Mouse (Mus musculus): ENCODE measurements at regions not wholly inside any gene's neighbourhood (a gene's known extent, or its start where the extent isn't known, plus 50 kb on each side); places are given as distances from the start of the nearest gene placed in this dataset.

DNA sequence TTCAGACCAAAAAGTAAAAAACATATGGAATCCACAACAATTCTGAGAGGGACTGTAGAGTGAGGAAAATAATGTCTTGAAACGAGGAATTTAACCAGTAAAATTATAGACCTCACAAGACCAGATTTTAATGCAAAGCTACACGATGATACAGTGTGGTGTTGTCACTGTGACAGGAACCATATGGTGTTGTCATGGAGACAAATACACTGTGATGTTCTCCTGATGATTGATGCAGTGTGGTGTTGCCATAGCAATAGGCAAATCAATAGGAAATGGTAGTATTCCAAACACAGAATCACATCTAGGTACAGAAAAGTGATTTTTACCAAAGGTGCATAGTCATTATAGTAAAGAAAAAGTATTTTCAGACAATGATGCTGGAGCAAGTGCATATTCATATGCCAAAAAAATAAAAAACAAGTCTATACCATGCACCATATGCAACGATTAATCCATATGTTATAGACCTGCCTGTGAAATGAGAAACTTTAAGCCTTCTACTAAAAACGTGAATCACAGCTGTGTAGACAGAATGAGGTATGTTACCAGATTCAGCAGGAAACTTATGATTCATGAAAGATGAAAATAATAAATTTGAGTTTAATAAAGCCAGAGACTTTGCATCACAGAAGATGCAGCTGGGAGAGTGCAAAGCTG lies 149.6 kb downstream of the Thbs2 start:
- ChIA-PET CTCF (no interaction called here), POLR2A (no interaction called here)

DNA sequence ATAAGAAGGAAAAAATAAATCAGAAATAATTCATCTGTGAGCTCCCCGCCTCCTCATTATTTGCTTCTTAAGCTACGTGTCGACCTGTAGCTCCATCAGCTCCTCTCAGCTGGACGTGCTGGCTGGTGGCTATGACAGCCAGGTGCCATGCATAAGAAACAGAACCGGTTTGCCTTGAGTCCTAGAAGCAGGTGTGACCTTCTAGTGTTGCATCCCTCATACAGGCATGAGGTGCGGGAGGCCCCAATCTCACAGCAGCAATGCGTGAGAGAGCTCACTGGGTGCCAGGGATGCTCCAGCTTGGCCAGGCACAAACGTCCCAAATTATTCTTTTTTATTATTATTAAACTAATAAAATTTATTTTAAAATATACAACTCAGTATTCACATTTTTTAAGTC lies 153.0 kb downstream of the Thbs2 start:
- ChIA-PET POLR2A (no interaction called here), CTCF (interaction anchor here in 2 of 4 experiments (0.5 to 0.6 kb wide), 2 partner anchors 359 to 411 kb away, joined by 3 read pairs; no protein-coding TSS in a partner anchor)

DNA sequence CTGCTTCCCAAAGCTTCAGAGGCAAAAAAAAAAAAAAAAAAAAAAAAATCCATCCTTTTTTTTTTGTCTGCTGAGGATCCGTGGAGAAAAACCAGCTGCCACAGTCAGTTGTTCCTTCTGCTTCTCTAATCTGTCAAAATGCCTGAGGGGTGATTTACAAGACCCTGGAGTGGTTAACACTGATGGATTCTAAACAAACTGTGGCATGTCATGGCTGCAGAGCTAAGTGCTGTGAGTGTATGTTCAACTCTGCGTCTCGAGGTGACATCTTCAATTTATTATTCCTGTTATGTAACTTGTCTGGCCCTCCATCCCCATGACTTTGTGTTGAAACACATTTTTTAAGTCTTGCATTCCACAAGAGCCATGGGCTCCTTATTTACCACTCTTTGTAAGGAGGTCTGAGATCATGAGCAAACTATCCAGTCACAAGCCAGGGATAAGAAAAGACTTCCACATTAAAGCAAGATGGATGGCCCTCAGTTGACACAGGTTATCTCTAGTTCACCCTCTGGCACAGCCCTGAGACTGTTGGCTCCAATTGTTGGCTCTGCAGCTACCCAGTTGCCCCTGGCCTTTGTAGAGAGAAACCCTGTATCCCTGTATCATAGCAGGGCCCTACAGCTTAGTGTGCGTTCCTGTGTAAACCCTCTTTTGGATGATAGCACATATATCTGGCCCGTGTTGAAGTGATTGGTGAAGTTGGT lies 153.6 kb downstream of the Thbs2 start:
- CTCF ChIA-PET = interaction anchor here (0.5 to 1.1 kb wide), 5 partner anchors 281 to 411 kb away, joined by 3 to 4 read pairs (median 3); no protein-coding TSS in a partner anchor
- POLR2A ChIA-PET = interaction anchor here in 1 of 4 experiments (0.6 kb wide), 1 partner anchor 118 kb away, joined by 4 read pairs; no protein-coding TSS in a partner anchor

DNA sequence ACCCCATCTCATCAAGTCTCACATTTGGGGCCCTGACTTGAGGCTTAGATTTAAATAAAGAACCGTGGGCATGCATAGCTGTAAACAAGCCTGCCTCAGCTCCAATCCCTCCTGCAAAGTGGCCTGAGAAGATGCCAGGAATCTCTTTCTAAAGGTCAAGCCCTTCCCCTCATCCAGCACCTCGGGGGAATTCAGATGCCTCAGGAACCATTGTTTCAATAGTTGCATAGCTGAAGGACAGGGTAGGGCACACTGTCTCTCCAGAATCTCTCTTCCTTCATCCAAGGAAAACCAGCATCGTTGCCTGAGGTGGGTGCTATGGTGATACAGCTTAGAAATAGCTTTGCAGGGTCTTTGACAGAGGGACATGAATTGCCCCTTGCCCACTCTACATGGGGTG lies 154.4 kb downstream of the Thbs2 start:
- ChIA-PET CTCF (interaction anchor here in 3 of 4 experiments (0.6 to 1.1 kb wide), 3 partner anchors 13 to 308 kb away, joined by 3 to 4 read pairs (median 3); no protein-coding TSS in a partner anchor), POLR2A (interaction anchor here in 1 of 4 experiments (0.6 kb wide), 1 partner anchor 119 kb away, joined by 4 read pairs; no protein-coding TSS in a partner anchor)

DNA sequence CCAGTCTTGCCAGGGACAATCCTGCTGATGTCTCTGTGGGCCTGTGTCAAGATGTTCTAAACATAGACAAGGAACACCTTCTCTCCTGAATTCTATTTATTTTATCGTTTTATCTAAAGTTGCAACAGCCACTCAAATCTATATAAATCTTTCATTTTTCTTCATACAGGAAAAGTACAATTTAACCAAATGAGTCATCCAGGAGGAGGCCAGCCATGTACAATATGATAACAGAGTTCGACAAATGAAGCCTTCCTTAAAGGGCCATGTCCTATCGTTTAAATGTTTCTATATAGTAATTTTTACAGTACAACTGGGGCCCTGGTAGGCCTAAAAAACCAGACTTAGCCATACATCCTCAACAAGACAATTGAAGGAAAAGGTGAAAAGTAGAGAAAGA lies 154.8 kb downstream of the Thbs2 start:
- ChIA-PET POLR2A (no interaction called here), CTCF (interaction anchor here in 2 of 4 experiments (0.6 to 1.1 kb wide), 2 partner anchors 13 to 306 kb away, joined by 3 read pairs; no protein-coding TSS in a partner anchor)

DNA sequence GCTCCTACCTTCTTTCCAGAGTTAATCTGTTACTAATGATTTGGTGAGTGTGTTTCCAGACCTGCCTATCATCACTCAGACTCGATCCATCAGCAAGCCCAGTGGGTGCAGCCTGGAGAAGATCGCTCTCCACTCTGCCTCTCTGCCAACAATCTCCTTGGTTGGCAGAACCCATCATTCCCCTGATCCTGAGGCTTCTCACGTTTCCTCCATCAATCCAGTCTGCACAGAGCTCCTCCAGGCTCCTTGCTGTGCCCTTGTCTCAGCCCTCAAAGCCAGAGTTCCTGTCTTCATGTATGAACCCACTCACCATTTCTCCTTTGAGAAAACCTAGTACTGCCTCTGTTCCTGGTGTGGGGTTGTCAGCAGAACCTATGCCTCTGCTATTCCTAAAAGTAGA lies 155.5 kb downstream of the Thbs2 start:
- ChIA-PET CTCF (no interaction called here), POLR2A (no interaction called here)

DNA sequence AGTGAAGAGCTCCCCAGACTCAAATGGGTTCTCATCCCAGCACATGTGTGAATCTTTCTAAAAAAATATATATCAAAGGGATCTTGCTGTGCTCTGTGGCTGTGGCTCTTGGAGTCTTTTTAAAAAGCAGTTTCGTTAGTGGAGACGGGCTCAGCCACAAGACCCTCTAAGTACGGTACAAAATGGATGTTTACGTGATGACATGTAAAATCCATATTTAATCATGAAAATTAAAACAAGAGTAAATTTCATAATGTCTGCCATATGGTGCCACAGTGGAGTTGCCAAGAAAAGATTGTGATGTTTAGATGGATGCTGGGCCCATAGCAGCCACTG lies 161.1 kb downstream of the Thbs2 start:
- CTCF ChIA-PET = interaction anchor here in 1 of 4 experiments (0.7 kb wide), 1 partner anchor 100 kb away, joined by 4 read pairs; no protein-coding TSS in a partner anchor
- POLR2A ChIA-PET = no interaction called here

DNA sequence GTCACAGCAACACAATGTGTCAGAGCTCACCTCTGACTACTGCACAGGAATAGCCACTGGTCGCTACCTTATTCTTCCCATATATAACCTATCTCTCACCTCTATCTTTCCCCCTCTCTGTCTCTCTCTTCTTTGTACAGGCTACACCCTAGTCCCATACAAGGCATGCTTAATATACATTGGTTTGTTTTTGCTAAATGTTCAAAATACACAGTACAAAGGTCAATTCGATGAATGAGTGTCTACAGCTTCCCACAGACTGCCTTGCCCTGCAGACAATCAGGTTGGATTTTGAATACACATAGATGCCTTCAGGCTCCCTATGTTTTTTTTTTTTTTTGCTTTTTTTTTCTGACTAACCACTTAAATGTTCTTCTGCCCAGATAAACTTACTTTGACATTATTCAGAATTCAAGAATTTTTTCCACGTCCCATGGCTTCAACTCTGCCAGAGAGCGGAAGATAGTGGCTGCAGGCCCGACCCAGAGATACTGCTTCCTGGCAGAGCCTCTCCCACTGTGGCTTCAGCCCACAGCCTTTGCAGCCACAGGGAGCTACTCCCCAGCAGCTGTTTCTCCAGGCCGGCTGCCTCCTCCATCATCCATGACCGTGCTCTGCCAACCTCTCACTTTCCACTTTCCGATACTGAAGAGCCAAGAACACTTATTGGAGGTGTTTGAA lies 161.6 kb downstream of the Thbs2 start:
- CTCF ChIA-PET = interaction anchor here in 1 of 4 experiments (0.7 kb wide), 1 partner anchor 101 kb away, joined by 4 read pairs; no protein-coding TSS in a partner anchor
- POLR2A ChIA-PET = interaction anchor here in 1 of 4 experiments (1.0 kb wide), 2 partner anchors 18 to 380 kb away, joined by 3 read pairs; no protein-coding TSS in a partner anchor

DNA sequence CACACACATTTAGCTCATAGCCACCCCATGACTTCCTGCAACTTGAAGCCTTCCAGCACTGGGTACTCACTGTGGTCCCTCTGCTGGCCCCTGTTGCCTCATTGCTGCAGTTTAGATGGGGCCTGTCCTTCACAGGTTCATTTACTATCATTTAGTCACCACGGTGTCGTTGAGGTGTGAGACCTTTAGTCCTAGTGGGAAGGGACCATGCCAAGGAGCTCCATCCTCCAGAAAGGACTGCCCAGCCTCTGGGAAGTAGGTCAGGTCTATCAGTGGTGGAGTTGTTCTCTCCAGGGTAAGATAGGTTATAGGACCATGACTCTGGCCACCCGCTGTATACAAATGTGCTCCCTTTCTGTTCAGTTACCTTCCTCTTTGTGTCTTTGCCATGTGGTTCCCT lies 162.2 kb downstream of the Thbs2 start:
- ChIA-PET POLR2A (interaction anchor here in 1 of 4 experiments (1.0 kb wide), 2 partner anchors 19 to 381 kb away, joined by 3 read pairs; no protein-coding TSS in a partner anchor), CTCF (no interaction called here)

DNA sequence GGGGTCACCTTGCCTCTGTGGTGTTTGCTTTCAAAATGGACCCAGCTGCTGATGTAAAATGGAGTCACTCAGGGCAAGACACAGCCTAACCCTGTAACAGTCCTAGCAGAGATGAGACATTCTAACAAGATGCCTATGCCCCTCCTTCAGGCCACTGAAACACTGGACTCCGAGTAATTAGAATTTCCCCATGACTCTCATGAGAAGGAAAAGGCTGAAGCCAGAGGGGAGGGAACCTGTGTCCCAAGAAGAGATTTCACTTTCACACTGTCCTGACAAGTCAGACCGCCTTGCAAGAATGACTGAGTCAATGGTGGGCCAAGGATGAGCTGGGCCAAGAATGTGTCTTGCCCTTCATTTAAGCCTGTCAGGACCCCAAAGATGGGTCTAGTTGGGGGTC lies 166.3 kb downstream of the Thbs2 start:
- CTCF ChIA-PET = interaction anchor here in 1 of 4 experiments (0.5 kb wide), 1 partner anchor 12 kb away, joined by 5 read pairs; no protein-coding TSS in a partner anchor
- POLR2A ChIA-PET = no interaction called here

DNA sequence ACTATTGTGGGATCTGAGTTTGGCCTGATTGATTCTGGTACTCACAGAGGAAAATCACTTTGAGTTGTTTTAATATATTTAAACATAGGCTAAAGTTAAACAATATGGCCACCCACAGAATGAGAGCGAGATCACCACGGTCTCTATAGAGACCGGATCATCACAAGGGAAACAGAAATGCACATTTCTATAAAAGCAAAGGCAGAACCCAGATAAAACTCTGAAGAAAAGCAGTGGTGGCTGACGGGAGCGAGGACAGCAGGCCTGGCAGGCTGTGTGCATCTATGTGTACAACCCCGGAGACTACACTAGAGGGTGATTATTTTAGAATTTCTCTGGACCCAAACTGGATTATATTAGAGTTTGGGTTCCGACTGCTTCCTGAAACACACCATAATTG lies 168.8 kb downstream of the Thbs2 start:
- ChIA-PET CTCF (interaction anchor here in 1 of 4 experiments (1.7 kb wide), 1 partner anchor 382 kb away, joined by 4 read pairs; no protein-coding TSS in a partner anchor), POLR2A (no interaction called here)

DNA sequence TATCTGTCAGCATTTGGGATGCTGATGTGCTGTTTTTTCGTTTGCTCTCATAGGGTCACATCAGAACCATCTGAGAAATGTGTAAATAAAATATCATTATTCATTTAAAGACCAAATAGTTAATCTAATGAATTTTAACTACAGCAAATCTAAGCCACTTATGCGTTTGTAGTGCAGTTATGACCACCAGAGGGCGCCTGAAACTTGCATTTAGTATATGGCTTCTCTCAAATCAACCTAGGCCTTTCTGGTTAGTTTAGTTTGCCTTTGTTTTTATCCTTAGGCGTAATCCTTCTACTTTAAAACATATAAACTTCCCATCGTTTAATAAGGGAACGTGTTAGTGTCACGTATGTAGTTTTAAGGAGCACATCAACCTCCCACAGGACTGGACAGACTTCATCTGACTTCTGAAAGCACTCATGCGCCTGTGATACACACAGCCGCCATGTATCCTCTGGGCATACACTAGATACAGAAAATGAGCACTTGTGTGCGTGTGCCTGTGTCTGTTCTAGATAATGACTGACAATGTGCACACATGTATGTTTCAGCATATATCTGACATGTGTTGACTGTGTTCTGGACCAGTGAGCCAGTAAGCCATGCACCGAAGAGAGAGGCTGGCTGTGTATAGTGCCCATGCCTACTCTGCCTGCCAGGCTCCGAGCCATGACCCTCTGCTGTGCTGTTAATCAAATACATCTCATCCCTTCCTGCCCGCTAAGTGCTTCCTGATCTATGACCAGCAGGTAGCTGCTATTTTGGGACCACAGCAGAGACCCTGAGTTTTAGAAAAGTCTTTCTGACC lies 169.4 kb downstream of the Thbs2 start:
- ChIA-PET CTCF (interaction anchor here in 3 of 4 experiments (0.6 to 1.7 kb wide), 16 partner anchors 17 to 410 kb away, joined by 3 to 7 read pairs (median 3); no protein-coding TSS in a partner anchor), POLR2A (no interaction called here)

DNA sequence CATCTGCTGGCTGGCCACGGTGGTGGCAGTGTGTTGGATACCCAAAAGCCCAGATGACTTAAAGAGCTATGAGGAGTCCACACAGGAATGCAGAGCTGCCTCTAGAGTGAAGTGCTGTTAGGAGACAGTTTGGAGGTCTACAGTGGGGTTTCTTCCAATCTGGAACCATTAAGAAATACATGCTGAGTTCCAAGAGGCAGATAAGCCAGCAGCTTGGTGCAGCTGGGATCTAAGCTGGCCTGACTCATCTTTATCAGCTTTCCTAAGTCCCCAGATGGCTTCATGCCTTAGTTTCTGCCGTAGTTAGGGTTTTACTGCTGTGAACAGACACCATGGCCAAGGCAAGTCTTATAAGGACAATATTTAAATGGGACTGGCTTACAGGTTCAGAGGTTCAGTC lies 172.0 kb downstream of the Thbs2 start:
- POLR2A ChIA-PET = no interaction called here
- CTCF ChIA-PET = interaction anchor here in 1 of 4 experiments (1.0 to 2.6 kb wide), 2 partner anchors 234 to 383 kb away, joined by 3 to 15 read pairs; no protein-coding TSS in a partner anchor

DNA sequence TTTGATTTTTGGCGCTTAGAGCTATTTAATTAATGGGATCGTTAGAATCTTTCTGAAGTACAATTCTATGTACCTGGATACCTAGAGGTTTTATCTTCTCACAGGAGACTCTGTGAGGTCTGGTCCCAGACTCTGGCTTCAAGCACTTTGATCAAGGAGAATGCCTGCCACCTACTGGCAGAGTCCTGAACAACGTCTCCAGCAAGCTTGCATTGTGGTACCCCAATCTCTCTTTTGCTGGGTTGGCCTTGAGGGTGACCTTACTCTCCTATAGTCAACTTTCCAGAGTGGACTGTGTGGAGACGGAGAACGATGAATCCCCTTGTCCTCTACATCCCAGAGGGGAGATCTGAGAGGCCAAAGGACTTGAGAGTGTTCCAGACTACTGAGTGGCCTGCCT lies 173.5 kb downstream of the Thbs2 start:
- ChIA-PET CTCF (interaction anchor here in 3 of 4 experiments (0.6 to 2.6 kb wide), 25 partner anchors 9 to 399 kb away, joined by 3 to 15 read pairs (median 4); no protein-coding TSS in a partner anchor), POLR2A (interaction anchor here in 1 of 4 experiments (0.6 kb wide), 1 partner anchor 1837 kb away, joined by 9 read pairs; no protein-coding TSS in a partner anchor)

DNA sequence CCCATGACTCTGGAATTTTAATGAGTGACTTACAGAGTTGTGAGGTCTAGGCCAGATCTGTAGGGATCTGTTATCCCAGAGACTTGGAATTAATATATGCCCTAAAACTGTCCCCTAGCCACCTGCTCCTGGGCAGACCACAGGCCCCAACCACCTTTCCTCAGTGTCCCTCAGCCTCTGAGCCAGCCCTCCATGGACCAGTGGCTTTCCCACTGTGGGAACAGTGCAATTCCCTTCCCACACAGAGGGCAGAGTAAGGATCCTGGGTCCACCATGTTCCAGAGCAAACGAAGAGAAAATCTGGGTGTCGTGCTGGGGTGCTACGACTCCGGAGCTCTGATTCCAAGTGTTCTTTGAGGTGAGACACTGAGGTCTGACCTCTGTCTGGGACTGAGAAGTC lies 174.7 kb downstream of the Thbs2 start:
- ChIA-PET CTCF (interaction anchor here in 2 of 4 experiments (0.7 to 2.1 kb wide), 4 partner anchors 165 to 454 kb away, joined by 3 to 13 read pairs (median 6); no protein-coding TSS in a partner anchor), POLR2A (interaction anchor here in 1 of 4 experiments (0.6 kb wide), 1 partner anchor 861 kb away, joined by 5 read pairs; no protein-coding TSS in a partner anchor)

DNA sequence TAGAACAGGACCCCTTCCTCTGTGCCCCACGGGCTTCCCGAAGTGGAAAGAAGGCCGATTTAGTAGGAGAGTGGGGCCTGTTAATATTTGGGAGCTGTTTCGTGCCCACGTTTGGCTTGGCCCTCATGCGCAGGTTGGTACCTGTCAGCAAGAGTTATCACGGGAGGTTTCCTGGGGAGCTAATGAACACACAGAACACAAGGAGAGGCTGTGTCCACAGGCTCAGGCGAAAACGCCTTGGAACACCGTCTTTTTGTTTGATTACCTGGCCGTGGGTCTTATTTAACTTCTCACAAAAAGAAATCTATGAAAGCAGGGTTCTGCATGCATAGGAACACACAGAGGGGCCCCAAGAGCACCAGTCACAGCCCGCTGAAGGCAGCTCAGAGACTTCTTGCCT lies 175.8 kb downstream of the Thbs2 start:
- ChIA-PET CTCF (interaction anchor here in 2 of 4 experiments (0.9 to 3.0 kb wide), 3 partner anchors 230 to 315 kb away, joined by 3 to 15 read pairs (median 3); partner anchors contain the start of gene Dact2 (in 1 of the 2)), POLR2A (interaction anchor here in 1 of 4 experiments (1.0 kb wide), 1 partner anchor 382 kb away, joined by 3 read pairs; no protein-coding TSS in a partner anchor)

DNA sequence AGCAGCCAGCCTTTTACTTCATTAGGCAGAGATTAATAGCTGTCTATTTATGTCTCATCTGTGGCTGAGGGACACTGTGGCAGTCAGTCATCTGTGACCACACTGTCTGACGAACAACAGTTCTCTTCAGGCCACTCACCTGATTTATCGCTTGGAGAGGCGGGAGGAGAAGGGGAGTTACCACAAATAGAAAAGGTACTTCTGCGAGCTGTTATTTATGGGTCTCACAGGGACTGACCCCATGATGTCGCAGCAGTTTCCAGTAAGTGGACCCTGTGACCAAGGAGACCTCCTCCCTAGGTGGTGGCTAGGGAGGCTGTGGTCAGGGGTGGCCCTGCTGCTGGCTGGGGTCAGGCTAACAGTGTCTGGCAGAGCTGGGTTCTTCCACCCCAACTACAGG lies 176.7 kb downstream of the Thbs2 start:
- ChIA-PET POLR2A (no interaction called here), CTCF (interaction anchor here (0.5 to 3.0 kb wide), 8 partner anchors 17 to 859 kb away, joined by 3 to 26 read pairs (median 4); partner anchors contain the start of gene Dll1 (in 1 of the 4))

DNA sequence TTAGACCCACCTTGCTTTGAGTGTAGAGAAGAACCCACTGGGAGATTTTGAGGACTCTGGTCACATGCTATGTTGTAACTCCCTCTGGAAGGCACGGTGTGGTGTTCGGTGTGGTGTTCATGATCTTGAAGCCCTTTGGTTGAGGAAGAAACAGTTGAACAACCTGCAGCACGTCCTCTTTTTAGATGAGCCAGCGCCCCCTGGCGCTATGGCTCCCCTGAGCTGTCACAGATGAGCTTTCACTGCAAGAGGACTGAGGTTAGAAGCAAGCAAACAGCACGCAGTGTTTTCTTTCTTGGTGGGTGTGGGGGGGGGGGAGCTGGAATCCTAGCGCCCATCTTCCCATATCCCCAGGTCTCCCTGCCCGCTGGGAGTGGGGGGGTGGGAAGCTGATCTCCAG lies 177.9 kb downstream of the Thbs2 start:
- ChIA-PET POLR2A (interaction anchor here in 3 of 4 experiments (0.6 kb wide), 3 partner anchors 213 to 668 kb away, joined by 3 to 4 read pairs (median 3); no protein-coding TSS in a partner anchor), CTCF (interaction anchor here (0.5 to 3.0 kb wide), 23 partner anchors 9 to 1032 kb away, joined by 3 to 26 read pairs (median 5); no protein-coding TSS in a partner anchor)
